Mouse (Mus musculus) frontal cortex, postnatal 10 days (tissue): ENCODE measurements at regions not wholly inside any gene's neighbourhood (a gene's known extent, or its start where the extent isn't known, plus 50 kb on each side); places are given as distances from the start of the nearest gene placed in this dataset.
"Not testable (repeated sequence)": the region's sequence is repeated elsewhere in the genome, so short reads cannot be mapped to it uniquely, and the experiment has no call there.

Experiments used
- DNase-seq, 2 experiments: peaks; one replicate each; pipeline ENCODE4 v3.0.0; 2022; ENCODE audit warnings: low spot score in 2 of 2, mixed read lengths in 1 of 2

- DNase-seq = no peak
Measured at GRCm38 (mm10) chr12:32434506-32435002, 56.0 kb downstream of the Ccdc71l start.

- no peak for DNase-seq
Measured at GRCm38 (mm10) chr12:32435126-32435525, 56.6 kb downstream of the Ccdc71l start.

- DNase-seq = no peak
Measured at GRCm38 (mm10) chr12:32438209-32438608, 59.7 kb downstream of the Ccdc71l start.

DNA sequence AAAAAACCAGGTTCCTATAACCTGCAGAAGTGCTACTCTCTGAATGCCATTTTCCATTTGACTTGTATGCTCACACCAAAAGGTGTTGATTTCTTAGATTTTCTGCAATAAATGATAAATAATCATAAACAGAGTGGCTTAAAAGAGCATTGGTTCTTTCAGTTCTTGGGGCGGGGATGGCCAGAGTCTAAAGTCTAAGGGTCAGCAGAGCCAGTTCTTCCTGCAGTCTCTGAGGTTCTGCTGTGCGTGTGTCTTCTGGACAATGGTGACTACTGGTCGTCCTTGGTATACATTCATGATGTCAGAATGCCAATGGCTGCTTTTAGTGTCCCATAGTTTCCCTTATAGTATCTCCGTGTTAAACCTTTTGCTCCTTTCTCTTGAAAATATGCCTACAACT, 66.3 kb downstream of the Ccdc71l start:
- no peak for DNase-seq

DNA sequence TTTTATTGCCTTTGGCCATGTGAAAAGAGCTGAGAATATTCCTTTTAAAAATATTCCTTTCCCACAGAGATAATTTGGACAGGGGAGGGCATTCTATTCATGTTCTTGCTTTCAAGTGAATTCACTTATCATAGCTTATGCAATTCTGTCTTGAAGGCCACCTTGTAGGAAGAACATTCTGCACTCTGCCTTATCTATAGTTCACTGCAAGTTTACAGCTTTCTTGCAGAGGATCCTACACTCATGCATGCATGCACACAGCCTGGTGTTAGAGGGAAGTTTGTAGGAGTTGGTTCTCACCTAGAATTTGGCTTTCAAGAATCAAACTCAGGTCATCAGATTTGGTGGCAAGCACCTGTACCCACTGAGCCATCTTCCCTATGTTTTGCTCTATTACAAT, 67.4 kb downstream of the Ccdc71l start:
- no peak for DNase-seq

DNA sequence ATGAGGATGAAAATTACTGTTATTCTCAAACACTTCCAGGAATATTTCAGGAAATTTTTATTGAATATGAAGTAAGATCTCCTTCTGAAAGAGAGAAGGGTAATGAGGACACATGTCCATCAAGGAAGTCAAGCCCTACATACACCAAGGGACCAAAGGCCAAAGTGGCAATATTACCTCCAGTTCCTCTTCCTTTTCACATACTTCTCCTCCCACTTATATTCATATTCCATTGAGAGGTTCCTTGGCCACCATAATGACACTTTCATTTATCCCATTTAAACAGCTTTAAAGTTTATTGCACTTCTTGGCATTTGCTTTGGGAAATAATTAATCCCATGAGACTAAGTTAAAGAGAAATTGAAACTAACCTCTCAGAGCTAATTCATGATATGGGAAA, 70.9 kb downstream of the Ccdc71l start:
- DNase-seq = no peak

DNA sequence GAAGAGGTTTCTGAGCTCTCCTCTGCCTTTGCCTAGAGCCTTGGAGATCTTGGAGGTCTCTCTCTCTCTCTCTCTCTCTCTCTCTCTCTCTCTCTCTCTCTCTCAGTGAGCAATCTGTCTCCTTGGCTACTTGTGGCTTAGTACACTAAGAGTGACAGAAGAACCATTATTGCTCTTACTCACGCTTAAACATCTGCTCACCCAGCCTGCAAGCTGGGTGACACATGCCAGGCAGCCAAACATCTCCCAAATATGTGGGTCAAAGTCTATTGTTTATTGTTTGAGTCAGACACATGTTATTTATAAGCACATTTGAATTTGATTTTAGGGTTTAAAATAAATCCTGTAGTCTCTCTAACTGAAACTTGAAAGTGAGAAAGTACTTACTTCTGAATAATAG, 72.7 kb downstream of the Ccdc71l start:
- no peak for DNase-seq

DNA sequence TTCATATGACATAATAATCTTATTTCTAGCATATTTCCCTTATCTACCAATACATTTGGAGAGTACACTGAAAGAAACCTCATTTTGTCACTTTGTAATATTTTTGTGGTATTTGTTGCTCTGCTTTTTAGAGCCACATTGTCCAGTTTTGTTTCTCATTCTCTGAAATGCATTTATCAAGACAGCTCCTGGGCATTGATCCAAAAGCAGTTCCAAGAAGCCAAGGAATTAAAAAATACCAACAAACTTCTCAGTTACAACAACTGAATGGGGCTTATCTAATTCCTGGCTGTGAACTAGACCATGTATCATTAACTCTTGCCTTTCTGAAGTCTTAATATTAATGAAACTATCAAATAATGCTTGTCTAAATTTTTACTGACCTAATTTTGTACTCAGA, 76.3 kb downstream of the Ccdc71l start:
- DNase-seq = no peak

GRCm38 (mm10) chr12:32455231-32455630, 76.7 kb downstream of the Ccdc71l start:
- DNase-seq = not testable (repeated sequence)

DNA sequence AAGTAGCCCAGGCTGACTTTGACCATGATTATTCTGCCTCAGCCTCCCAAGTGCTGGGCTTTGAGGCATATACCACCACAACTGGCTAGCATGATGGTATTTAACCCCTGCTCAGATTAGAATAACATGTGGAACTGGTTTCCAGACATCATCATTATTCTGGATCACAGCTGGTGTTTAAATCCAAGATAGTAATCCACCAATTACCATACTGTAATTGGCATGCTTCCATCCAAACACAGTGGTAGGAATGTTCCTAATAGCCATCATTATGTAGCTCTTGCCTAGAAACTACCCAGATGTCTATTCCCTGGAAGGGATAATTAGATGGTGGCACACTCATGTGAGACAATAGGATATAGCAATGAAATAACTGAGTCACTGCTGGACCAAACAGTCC, 77.4 kb downstream of the Ccdc71l start:
- no peak for DNase-seq

- no peak for DNase-seq
Measured at GRCm38 (mm10) chr12:32456796-32457195, 78.3 kb downstream of the Ccdc71l start.

- DNase-seq = no peak
Measured at GRCm38 (mm10) chr12:32458386-32458785, 79.9 kb downstream of the Ccdc71l start.

GRCm38 (mm10) chr12:32460330-32460998, 82.0 kb downstream of the Ccdc71l start:
- no peak for DNase-seq

GRCm38 (mm10) chr12:32465371-32465770, 86.9 kb downstream of the Ccdc71l start:
- DNase-seq = peak in 1 of 2 experiments; percentile 18

DNA sequence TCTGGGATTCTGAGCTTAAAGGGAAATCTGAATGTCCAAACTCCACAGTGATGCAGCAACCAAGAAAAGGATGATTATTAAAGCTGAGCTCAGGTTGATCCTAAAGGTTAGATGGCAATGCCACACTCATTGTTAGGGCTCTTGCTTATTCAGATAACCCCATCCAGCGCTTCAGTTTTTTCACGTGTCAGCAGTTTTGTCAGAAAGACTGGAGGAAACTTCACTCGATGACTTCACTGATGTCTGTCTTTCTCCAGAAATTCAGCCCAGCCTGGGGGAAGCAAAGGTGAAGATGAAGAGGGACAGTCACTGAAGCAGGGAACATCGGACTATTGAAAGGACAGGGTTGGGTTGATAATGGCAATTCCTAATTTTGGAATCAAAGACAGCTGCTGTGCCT, 91.4 kb downstream of the Ccdc71l start:
- DNase-seq = no peak

- DNase-seq = no peak
Measured at GRCm38 (mm10) chr12:32479451-32479850, 100.9 kb downstream of the Ccdc71l start.

DNA sequence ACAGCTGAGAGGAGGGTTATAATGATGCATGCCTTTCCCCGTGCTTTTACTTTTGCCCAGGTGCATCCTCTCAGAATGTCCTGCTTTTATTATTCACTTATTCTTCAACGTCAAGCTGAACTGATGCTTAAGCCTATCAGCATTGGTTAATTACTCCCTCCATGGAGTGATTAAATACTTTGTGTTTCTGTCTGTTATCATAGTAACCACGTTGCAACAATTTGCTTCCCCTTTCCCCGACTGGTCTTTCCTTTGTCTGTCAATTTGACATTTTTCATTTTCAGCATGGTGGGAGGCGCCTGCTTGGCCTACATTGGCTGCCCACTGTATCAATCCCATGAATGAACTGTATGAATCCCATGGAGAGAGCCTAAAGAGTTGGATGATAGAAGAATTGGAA, 101.8 kb downstream of the Ccdc71l start:
- no peak for DNase-seq

DNA sequence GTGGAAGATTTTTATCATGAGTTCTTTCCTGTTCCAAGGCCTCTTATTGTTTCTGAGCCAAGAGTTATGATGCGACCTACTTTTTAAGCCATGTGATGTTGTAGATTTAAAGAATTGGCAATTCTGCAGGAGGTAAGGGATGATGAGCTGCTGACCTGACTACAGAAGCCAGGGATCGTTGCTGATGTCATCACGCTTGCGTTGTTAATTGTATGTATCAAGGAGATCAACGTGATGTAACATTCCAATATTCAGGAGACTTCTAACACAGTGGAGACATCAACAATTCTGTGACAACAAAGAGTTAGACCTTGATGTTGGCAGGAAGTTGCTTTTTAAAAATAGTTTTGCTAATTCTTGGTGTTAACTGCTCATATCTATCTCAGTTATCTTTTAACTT, 102.5 kb downstream of the Ccdc71l start:
- no peak for DNase-seq

- no peak for DNase-seq
Measured at GRCm38 (mm10) chr12:32482343-32482742, 103.8 kb downstream of the Ccdc71l start.

GRCm38 (mm10) chr12:32482777-32483176, 104.3 kb downstream of the Ccdc71l start:
- no peak for DNase-seq

- DNase-seq = no peak
Measured at GRCm38 (mm10) chr12:32486246-32486645, 107.7 kb downstream of the Ccdc71l start.

DNA sequence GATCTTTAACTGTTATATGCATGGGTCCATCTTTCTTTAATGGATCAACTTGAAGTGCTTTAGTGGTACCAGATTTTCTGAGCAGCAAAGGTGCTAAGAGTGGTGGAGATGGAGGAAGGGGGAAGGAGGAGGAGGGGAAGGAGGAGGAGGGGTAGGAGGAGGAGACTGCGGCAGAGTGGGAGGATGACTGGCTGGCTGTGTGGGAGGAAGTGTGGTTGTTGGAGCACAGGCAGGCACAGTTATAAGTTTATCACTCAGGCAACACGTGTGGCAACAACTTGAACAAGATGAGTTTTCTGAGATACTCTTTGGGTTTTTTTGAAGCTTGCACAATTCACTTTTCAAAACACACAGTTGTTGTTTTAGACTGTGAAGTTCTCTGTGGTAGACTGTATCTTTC, 108.2 kb downstream of the Ccdc71l start:
- no peak for DNase-seq

GRCm38 (mm10) chr12:32487883-32488577, 109.5 kb downstream of the Ccdc71l start:
- DNase-seq = no peak

- no peak for DNase-seq
Measured at GRCm38 (mm10) chr12:32488578-32488892, 110.0 kb downstream of the Ccdc71l start.
